Mouse (Mus musculus) neural tube, embryonic 14.5 days (tissue): Measurements from ENCODE around the gene Itgb6. TPM values are rescaled to one million over a fixed set of nuclear protein-coding genes. Genes with fewer than 3 reads are reported as not detected.

ENCODE experiments used
- ATAC-seq: fragments of 200-750 bp; cut with Nextera tagmentation; 2 replicates; pipeline ENCODE4 v1.8.0; 2017; ENCODE audit warnings: low read depth, mild to moderate bottlenecking, moderate TSS enrichment, moderate library complexity
- H3K27ac ChIP-seq: fragments of 300-500 bp; sonication (generic); 2 replicates; pipeline ENCODE4 v1.5.1; 2014; ENCODE audit warnings: low read depth, mild to moderate bottlenecking, control low read depth, low read length, moderate library complexity, mixed read lengths
- H3K27me3 ChIP-seq: fragments of 300-500 bp; sonication (generic); 2 replicates; pipeline ENCODE4 v1.6.1; 2014; ENCODE audit warnings: low read length; ENCODE audit not compliant: control insufficient read depth, insufficient read depth
- H3K36me3 ChIP-seq: fragments of 300-500 bp; sonication (generic); 2 replicates; pipeline ENCODE4 v1.6.1; 2014; ENCODE audit warnings: low read length, mixed read lengths; ENCODE audit not compliant: control insufficient read depth, insufficient read depth
- H3K4me1 ChIP-seq: fragments of 300-500 bp; sonication (generic); 2 replicates; pipeline ENCODE4 v1.6.1; 2014; ENCODE audit warnings: low read length; ENCODE audit not compliant: control insufficient read depth, insufficient read depth
- H3K4me2 ChIP-seq: fragments of 300-500 bp; sonication (generic); 2 replicates; pipeline ENCODE4 v1.6.1; 2014; ENCODE audit warnings: mild to moderate bottlenecking, low read depth, low read length, control low read depth
- H3K4me3 ChIP-seq: fragments of 300-500 bp; sonication (generic); 2 replicates; pipeline ENCODE4 v1.5.1; 2014; ENCODE audit warnings: low read depth, low read length, control low read depth, mixed read lengths
- H3K9ac ChIP-seq: fragments of 300-500 bp; sonication (generic); replicated peaks from 2 replicates; pipeline ENCODE4 v1.6.1; 2014; ENCODE audit warnings: low read depth, mild to moderate bottlenecking, control low read depth, low read length, mixed read lengths
- H3K9me3 ChIP-seq: fragments of 300-500 bp; sonication (generic); 2 replicates; pipeline ENCODE4 v1.6.1; 2016; ENCODE audit warnings: low read length; ENCODE audit not compliant: control insufficient read depth
- WGBS: fragments of 180-500 bp; shearing (Covaris S2); extraction: QIAGEN DNeasy Blood & Tissue Kit; methylation state at CpG from one replicate; pipeline ENCODE4 v1.1.7; 2014; 5-methylcytosine and 5-hydroxymethylcytosine counted together
- polyA plus RNA-seq: library from polyadenylated mRNA; unstranded; fragments of >200 nt; fragmentation: Nextera tagmentation; extraction: Ambion mirVana; gene quantifications from 2 replicates; pipeline ENCODE4 v1.2.1, GENCODE M21; 2014

Gene Itgb6
- polyA plus RNA-seq, 1 experiment from 2014 or later: 0.08 TPM

- Histone ChIP-seq H3K36me3 (no peaks in the 10 kb centered on the region), H3K27me3 (no peaks in the 10 kb centered on the region), H3K9ac (no peak overlapping the region), H3K4me2 (no peak overlapping the region), H3K27ac (no peak overlapping the region), H3K9me3 (no peaks in the 10 kb centered on the region), H3K4me3 (no peak overlapping the region), H3K4me1 (0 out of 2 replicates have a peak, but pooled peaks cover 3% of the 10 kb centered on the region)
- ATAC-seq: no peak
- WGBS: 85% methylated on average over 6 of the region's 6 CpGs
These were observed 75.9 kb downstream of the Itgb6 start for GRCm38 (mm10) chr2:60646583-60646982.

GRCm38 (mm10) chr2:60643406-60643805 is 79.0 kb downstream of the Itgb6 start:
- H3K27me3 ChIP-seq: no peaks in the 10 kb centered on the region
- no peak for ATAC-seq
- H3K4me2 ChIP-seq: no peak overlapping the region
- H3K27ac ChIP-seq: no peak overlapping the region
- H3K9me3 ChIP-seq: no peaks in the 10 kb centered on the region
- no peak overlapping the region for H3K9ac ChIP-seq
- 54% methylated on average over 3 of the region's 3 CpGs for WGBS
- no peaks in the 10 kb centered on the region for H3K36me3 ChIP-seq
- no peak overlapping the region for H3K4me3 ChIP-seq
- H3K4me1 ChIP-seq: 0 out of 2 replicates have a peak, but pooled peaks cover 3% of the 10 kb centered on the region

- Histone ChIP-seq H3K27ac (no peak overlapping the region), H3K4me1 (0 out of 2 replicates have a peak, but pooled peaks cover under 1% of the 10 kb centered on the region), H3K4me2 (no peak overlapping the region), H3K4me3 (no peak overlapping the region), H3K9me3 (no peaks in the 10 kb centered on the region), H3K27me3 (no peaks in the 10 kb centered on the region), H3K9ac (no peak overlapping the region), H3K36me3 (no peaks in the 10 kb centered on the region)
- no peak for ATAC-seq
- WGBS: 81% methylated on average over 7 of the region's 7 CpGs
These were observed 79.8 kb downstream of the Itgb6 start for GRCm38 (mm10) chr2:60642606-60643005.

GRCm38 (mm10) chr2:60640342-60640672 is 82.1 kb downstream of the Itgb6 start:
- Histone ChIP-seq H3K9me3 (no peaks in the 10 kb centered on the region), H3K36me3 (no peaks in the 10 kb centered on the region), H3K27ac (no peak overlapping the region), H3K9ac (no peak overlapping the region), H3K4me3 (no peak overlapping the region), H3K27me3 (no peaks in the 10 kb centered on the region), H3K4me2 (no peak overlapping the region), H3K4me1 (no peaks in the 10 kb centered on the region)
- ATAC-seq: peak; percentile 25; the same call in 1 of the 2 replicates
- 47% methylated on average over 7 of the region's 7 CpGs for WGBS

GRCm38 (mm10) chr2:60639617-60640341 is 82.7 kb downstream of the Itgb6 start:
- H3K27me3 ChIP-seq: no peaks in the 10 kb centered on the region
- ATAC-seq: no peak
- H3K4me2 ChIP-seq: no peak overlapping the region
- H3K4me3 ChIP-seq: no peak overlapping the region
- H3K9ac ChIP-seq: no peak overlapping the region
- WGBS: 75% methylated on average over 10 of the region's 10 CpGs
- no peaks in the 10 kb centered on the region for H3K9me3 ChIP-seq
- H3K36me3 ChIP-seq: no peaks in the 10 kb centered on the region
- H3K4me1 ChIP-seq: no peaks in the 10 kb centered on the region
- H3K27ac ChIP-seq: no peak overlapping the region

GRCm38 (mm10) chr2:60636910-60637761 is 85.3 kb downstream of the Itgb6 start:
- H3K9me3 ChIP-seq: no peaks in the 10 kb centered on the region
- H3K4me3 ChIP-seq: no peak overlapping the region
- H3K36me3 ChIP-seq: no peaks in the 10 kb centered on the region
- no peak overlapping the region for H3K9ac ChIP-seq
- no peaks in the 10 kb centered on the region for H3K27me3 ChIP-seq
- no peak overlapping the region for H3K27ac ChIP-seq
- WGBS: 39% methylated on average over 20 of the region's 20 CpGs
- no peaks in the 10 kb centered on the region for H3K4me1 ChIP-seq
- no peak overlapping the region for H3K4me2 ChIP-seq
- ATAC-seq: peak; percentile 51; the same call in 1 of the 2 replicates

GRCm38 (mm10) chr2:60636481-60636880 is 86.0 kb downstream of the Itgb6 start:
- no peaks in the 10 kb centered on the region for H3K27me3 ChIP-seq
- no peak overlapping the region for H3K9ac ChIP-seq
- peak; percentile 49 for ATAC-seq
- no peak overlapping the region for H3K4me3 ChIP-seq
- H3K27ac ChIP-seq: no peak overlapping the region
- H3K9me3 ChIP-seq: no peaks in the 10 kb centered on the region
- WGBS: 29% methylated on average over 3 of the region's 3 CpGs
- no peak overlapping the region for H3K4me2 ChIP-seq
- no peaks in the 10 kb centered on the region for H3K36me3 ChIP-seq
- H3K4me1 ChIP-seq: no peaks in the 10 kb centered on the region

- Histone ChIP-seq H3K9ac (no peak overlapping the region), H3K36me3 (no peaks in the 10 kb centered on the region), H3K4me3 (no peak overlapping the region), H3K27me3 (no peaks in the 10 kb centered on the region), H3K4me2 (no peak overlapping the region), H3K4me1 (no peaks in the 10 kb centered on the region), H3K27ac (no peak overlapping the region), H3K9me3 (no peaks in the 10 kb centered on the region)
- WGBS: 75% methylated on average over 6 of the region's 6 CpGs
- no peak for ATAC-seq
These were observed 86.4 kb downstream of the Itgb6 start for GRCm38 (mm10) chr2:60636038-60636437.

GRCm38 (mm10) chr2:60632791-60633190 is 89.7 kb downstream of the Itgb6 start:
- no peak overlapping the region for H3K27ac ChIP-seq
- H3K27me3 ChIP-seq: no peaks in the 10 kb centered on the region
- no peaks in the 10 kb centered on the region for H3K36me3 ChIP-seq
- no peak overlapping the region for H3K9ac ChIP-seq
- H3K4me3 ChIP-seq: no peak overlapping the region
- H3K4me1 ChIP-seq: no peaks in the 10 kb centered on the region
- H3K9me3 ChIP-seq: no peaks in the 10 kb centered on the region
- no peak overlapping the region for H3K4me2 ChIP-seq
- no peak for ATAC-seq
- 66% methylated on average over 2 of the region's 2 CpGs for WGBS
